Mouse (Mus musculus): Measurements from ENCODE around the gene Dlgap1. TPM values are rescaled to one million over a fixed set of nuclear protein-coding genes. Genes with fewer than 3 reads are reported as not detected.

The Dlgap1 gene
- polyA plus RNA-seq, 1 experiment from 2014 or later: 1.6 TPM

GRCm38 (mm10) chr17:70799266-70799665 is 830.4 kb downstream of the Dlgap1 start:
- no peak overlapping the region for H3K27ac ChIP-seq (ENCODE audit: low read depth, low read length)
- no peak for ATAC-seq (replicated peaks; ENCODE audit: low FRiP score)
- H3K4me3 ChIP-seq (ENCODE audit: low read depth, low read length): no peak overlapping the region
- H3K9me3 ChIP-seq (ENCODE audit: control insufficient read depth, low read length): no peaks in the 10 kb centered on the region
- no peaks in the 10 kb centered on the region for H3K36me3 ChIP-seq (ENCODE audit: control insufficient read depth, insufficient read depth, low read length)
- WGBS: 63% methylated on average over 4 of the region's 4 CpGs
- no peaks in the 10 kb centered on the region for H3K27me3 ChIP-seq (replicated peaks; ENCODE audit: control insufficient read depth, insufficient read depth, low read length)
- H3K4me2 ChIP-seq: no peak overlapping the region
- no peak overlapping the region for H3K9ac ChIP-seq (ENCODE audit: low read depth, low read length)
- H3K4me1 ChIP-seq (replicated peaks; ENCODE audit: control insufficient read depth, insufficient read depth, low read length): no peaks in the 10 kb centered on the region
- no peak for DNase-seq (ENCODE audit: low spot score)

- H3K4me3 ChIP-seq (ENCODE audit: low read depth, low read length): no peak overlapping the region
- no peak overlapping the region for H3K27ac ChIP-seq (ENCODE audit: low read depth, low read length)
- no peak for DNase-seq (ENCODE audit: low spot score)
- ATAC-seq (replicated peaks; ENCODE audit: low FRiP score): no peak
- H3K27me3 ChIP-seq (replicated peaks; ENCODE audit: control insufficient read depth, insufficient read depth, low read length): no peaks in the 10 kb centered on the region
- whole genome bisulfite sequencing: 85% methylated on average over 14 of the region's 14 CpGs
- H3K9ac ChIP-seq (ENCODE audit: low read depth, low read length): no peak overlapping the region
- no peak overlapping the region for H3K4me2 ChIP-seq
- no peaks in the 10 kb centered on the region for H3K4me1 ChIP-seq (replicated peaks; ENCODE audit: control insufficient read depth, insufficient read depth, low read length)
- no peaks in the 10 kb centered on the region for H3K36me3 ChIP-seq (ENCODE audit: control insufficient read depth, insufficient read depth, low read length)
- H3K9me3 ChIP-seq (ENCODE audit: control insufficient read depth, low read length): no peaks in the 10 kb centered on the region
These were observed 833.1 kb downstream of the Dlgap1 start for GRCm38 (mm10) chr17:70802022-70802421.

DNA sequence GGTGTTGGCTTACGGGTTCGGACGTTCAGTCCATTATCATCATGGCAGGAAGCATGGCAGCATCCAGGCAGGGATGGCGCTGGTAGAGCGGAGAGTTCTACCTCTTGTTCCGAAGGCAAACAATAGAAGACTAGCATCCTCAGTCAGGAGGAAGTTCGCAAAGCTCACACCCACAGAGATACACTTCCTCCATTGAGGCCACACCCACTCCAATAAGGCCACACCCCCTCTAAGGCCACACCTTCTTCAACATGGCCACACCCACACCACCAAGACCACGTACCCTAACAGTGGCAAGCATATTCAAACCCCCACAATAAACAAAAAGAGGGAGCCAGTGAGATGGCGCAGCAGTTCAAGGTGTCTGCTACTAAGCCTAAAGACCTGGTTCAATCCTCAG is 837.0 kb downstream of the Dlgap1 start:
- H3K9ac ChIP-seq (ENCODE audit: low read depth, low read length): no peak overlapping the region
- no peaks in the 10 kb centered on the region for H3K36me3 ChIP-seq (ENCODE audit: control insufficient read depth, insufficient read depth, low read length)
- no peak overlapping the region for H3K4me2 ChIP-seq
- H3K27me3 ChIP-seq (replicated peaks; ENCODE audit: control insufficient read depth, insufficient read depth, low read length): no peaks in the 10 kb centered on the region
- H3K27ac ChIP-seq (ENCODE audit: low read depth, low read length): no peak overlapping the region
- WGBS: 87% methylated on average over 9 of the region's 9 CpGs
- no peak for ATAC-seq (replicated peaks; ENCODE audit: low FRiP score)
- no peaks in the 10 kb centered on the region for H3K4me1 ChIP-seq (replicated peaks; ENCODE audit: control insufficient read depth, insufficient read depth, low read length)
- no peak for DNase-seq (ENCODE audit: low spot score)
- no peak overlapping the region for H3K4me3 ChIP-seq (ENCODE audit: low read depth, low read length)
- no peaks in the 10 kb centered on the region for H3K9me3 ChIP-seq (ENCODE audit: control insufficient read depth, low read length)

GRCm38 (mm10) chr17:70806600-70806999 is 837.7 kb downstream of the Dlgap1 start:
- 91% methylated on average over 2 of the region's 2 CpGs for WGBS
- Histone ChIP-seq H3K4me3 (ENCODE audit: low read depth, low read length) (no peak overlapping the region), H3K4me2 (no peak overlapping the region), H3K4me1 (replicated peaks; ENCODE audit: control insufficient read depth, insufficient read depth, low read length) (no peaks in the 10 kb centered on the region), H3K27me3 (replicated peaks; ENCODE audit: control insufficient read depth, insufficient read depth, low read length) (no peaks in the 10 kb centered on the region), H3K9me3 (ENCODE audit: control insufficient read depth, low read length) (no peaks in the 10 kb centered on the region), H3K27ac (ENCODE audit: low read depth, low read length) (no peak overlapping the region), H3K36me3 (ENCODE audit: control insufficient read depth, insufficient read depth, low read length) (no peaks in the 10 kb centered on the region), H3K9ac (ENCODE audit: low read depth, low read length) (no peak overlapping the region)
- ATAC-seq (replicated peaks; ENCODE audit: low FRiP score): no peak
- no peak for DNase-seq (ENCODE audit: low spot score)

- no peak overlapping the region for H3K9ac ChIP-seq (ENCODE audit: low read depth, low read length)
- no peak for ATAC-seq (replicated peaks; ENCODE audit: low FRiP score)
- DNase-seq (ENCODE audit: low spot score): no peak
- no peaks in the 10 kb centered on the region for H3K27me3 ChIP-seq (replicated peaks; ENCODE audit: control insufficient read depth, insufficient read depth, low read length)
- WGBS: 88% methylated on average over 1 of the region's 1 CpGs
- H3K4me3 ChIP-seq (ENCODE audit: low read depth, low read length): no peak overlapping the region
- no peaks in the 10 kb centered on the region for H3K4me1 ChIP-seq (replicated peaks; ENCODE audit: control insufficient read depth, insufficient read depth, low read length)
- H3K27ac ChIP-seq (ENCODE audit: low read depth, low read length): no peak overlapping the region
- H3K36me3 ChIP-seq (ENCODE audit: control insufficient read depth, insufficient read depth, low read length): no peaks in the 10 kb centered on the region
- H3K9me3 ChIP-seq (ENCODE audit: control insufficient read depth, low read length): no peaks in the 10 kb centered on the region
- H3K4me2 ChIP-seq: no peak overlapping the region
These were observed 839.0 kb downstream of the Dlgap1 start for GRCm38 (mm10) chr17:70807885-70808284.

DNA sequence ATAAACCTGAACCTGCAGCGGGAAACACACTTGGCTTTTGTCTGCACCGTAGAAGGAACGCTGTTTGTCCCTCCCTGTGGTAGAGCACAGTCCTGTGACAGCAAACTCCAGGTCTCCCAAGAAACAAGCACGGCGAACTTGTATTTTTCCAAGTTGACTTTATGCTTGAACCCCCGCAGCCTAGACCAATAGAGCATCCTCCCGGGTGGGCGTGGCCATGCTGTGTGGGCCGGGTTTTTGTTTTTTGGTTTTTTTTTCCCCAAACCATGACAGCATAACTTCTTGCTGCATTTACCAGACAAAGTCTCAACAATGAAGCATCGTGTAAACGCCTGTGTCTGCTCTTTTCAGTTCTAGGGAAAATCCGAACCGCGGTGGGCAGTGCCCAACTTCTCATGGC is 840.0 kb downstream of the Dlgap1 start:
- no peak overlapping the region for H3K27ac ChIP-seq (ENCODE audit: low read depth, low read length)
- no peak for DNase-seq (ENCODE audit: low spot score)
- H3K9ac ChIP-seq (ENCODE audit: low read depth, low read length): no peak overlapping the region
- H3K4me3 ChIP-seq (ENCODE audit: low read depth, low read length): no peak overlapping the region
- H3K4me1 ChIP-seq (replicated peaks; ENCODE audit: control insufficient read depth, insufficient read depth, low read length): no peaks in the 10 kb centered on the region
- WGBS: 58% methylated on average over 14 of the region's 14 CpGs
- H3K36me3 ChIP-seq (ENCODE audit: control insufficient read depth, insufficient read depth, low read length): no peaks in the 10 kb centered on the region
- no peak overlapping the region for H3K4me2 ChIP-seq
- H3K27me3 ChIP-seq (replicated peaks; ENCODE audit: control insufficient read depth, insufficient read depth, low read length): no peaks in the 10 kb centered on the region
- no peaks in the 10 kb centered on the region for H3K9me3 ChIP-seq (ENCODE audit: control insufficient read depth, low read length)
- ATAC-seq (replicated peaks; ENCODE audit: low FRiP score): no peak

GRCm38 (mm10) chr17:70809776-70810175 is 840.9 kb downstream of the Dlgap1 start:
- no peak for DNase-seq (ENCODE audit: low spot score)

DNA sequence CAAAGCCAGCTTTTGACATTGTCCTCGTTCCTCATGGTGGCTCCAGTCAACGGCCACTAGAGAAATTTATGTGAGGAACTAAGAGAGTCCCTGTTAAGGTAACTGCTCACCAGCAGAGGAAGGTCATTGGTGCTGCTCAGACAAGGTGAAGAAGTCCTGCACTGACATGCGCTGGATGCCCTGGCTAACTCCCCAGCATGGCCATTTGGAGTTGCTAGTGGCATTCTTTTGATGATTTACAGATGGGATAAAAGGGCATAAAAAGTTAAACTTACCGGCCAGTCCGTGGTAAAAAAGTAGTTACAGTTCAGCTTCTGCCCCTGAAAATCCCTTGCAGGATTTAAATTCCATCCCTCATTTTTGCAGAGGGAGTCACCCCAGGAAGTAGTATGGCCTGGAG is 841.9 kb downstream of the Dlgap1 start:
- H3K27me3 ChIP-seq (replicated peaks; ENCODE audit: control insufficient read depth, insufficient read depth, low read length): no peaks in the 10 kb centered on the region
- no peak overlapping the region for H3K4me2 ChIP-seq
- no peaks in the 10 kb centered on the region for H3K4me1 ChIP-seq (replicated peaks; ENCODE audit: control insufficient read depth, insufficient read depth, low read length)
- H3K4me3 ChIP-seq (ENCODE audit: low read depth, low read length): no peak overlapping the region
- ATAC-seq (replicated peaks; ENCODE audit: low FRiP score): no peak
- no peak overlapping the region for H3K9ac ChIP-seq (ENCODE audit: low read depth, low read length)
- no peak for DNase-seq (ENCODE audit: low spot score)
- H3K36me3 ChIP-seq (ENCODE audit: control insufficient read depth, insufficient read depth, low read length): no peaks in the 10 kb centered on the region
- H3K27ac ChIP-seq (ENCODE audit: low read depth, low read length): no peak overlapping the region
- WGBS: 78% methylated on average over 5 of the region's 5 CpGs
- H3K9me3 ChIP-seq (ENCODE audit: control insufficient read depth, low read length): no peaks in the 10 kb centered on the region

More at GRCm38 (mm10) chr17:70809776-70810175, 840.9 kb downstream of the Dlgap1 start:
- WGBS: 70% methylated on average over 3 of the region's 3 CpGs
- Histone ChIP-seq H3K4me1 (replicated peaks; ENCODE audit: control insufficient read depth, insufficient read depth, low read length) (no peaks in the 10 kb centered on the region), H3K4me2 (no peak overlapping the region), H3K27me3 (replicated peaks; ENCODE audit: control insufficient read depth, insufficient read depth, low read length) (no peaks in the 10 kb centered on the region), H3K9ac (ENCODE audit: low read depth, low read length) (no peak overlapping the region), H3K4me3 (ENCODE audit: low read depth, low read length) (no peak overlapping the region), H3K27ac (ENCODE audit: low read depth, low read length) (no peak overlapping the region), H3K9me3 (ENCODE audit: control insufficient read depth, low read length) (no peaks in the 10 kb centered on the region), H3K36me3 (ENCODE audit: control insufficient read depth, insufficient read depth, low read length) (no peaks in the 10 kb centered on the region)
- ATAC-seq (replicated peaks; ENCODE audit: low FRiP score): no peak

DNA sequence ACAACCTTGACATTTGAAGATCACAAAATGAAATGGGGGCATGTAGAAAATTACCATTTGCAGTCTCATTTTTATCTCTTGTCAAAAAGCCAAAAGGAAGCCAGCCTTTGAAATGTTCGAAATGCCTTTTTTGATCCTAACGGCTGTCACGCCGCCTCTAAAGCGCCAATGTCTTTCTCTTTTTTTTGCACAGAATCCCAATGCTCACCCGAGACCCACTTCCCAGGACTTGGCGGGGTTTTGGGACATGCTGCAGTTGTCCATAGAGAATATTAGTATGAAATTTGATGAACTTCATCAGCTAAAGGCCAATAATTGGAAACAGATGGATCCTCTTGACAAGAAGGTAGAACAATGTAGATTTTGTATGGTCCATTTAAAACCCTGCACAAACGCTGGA is 846.1 kb downstream of the Dlgap1 start:
- DNase-seq (ENCODE audit: low spot score): no peak
- no peak overlapping the region for H3K9ac ChIP-seq (ENCODE audit: low read depth, low read length)
- H3K4me2 ChIP-seq: no peak overlapping the region
- H3K36me3 ChIP-seq (ENCODE audit: control insufficient read depth, insufficient read depth, low read length): no peaks in the 10 kb centered on the region
- no peak overlapping the region for H3K27ac ChIP-seq (ENCODE audit: low read depth, low read length)
- peaks cover 28% of the 10 kb centered on the region for H3K27me3 ChIP-seq (replicated peaks; ENCODE audit: control insufficient read depth, insufficient read depth, low read length)
- H3K4me3 ChIP-seq (ENCODE audit: low read depth, low read length): no peak overlapping the region
- H3K9me3 ChIP-seq (ENCODE audit: control insufficient read depth, low read length): no peaks in the 10 kb centered on the region
- no peaks in the 10 kb centered on the region for H3K4me1 ChIP-seq (replicated peaks; ENCODE audit: control insufficient read depth, insufficient read depth, low read length)
- WGBS: 81% methylated on average over 8 of the region's 8 CpGs
- no peak for ATAC-seq (replicated peaks; ENCODE audit: low FRiP score)
